ENCODE assay signal across 17 mouse cellular contexts in genomic region chr7:64915121-64915520, GRCm38 (mm10). TPM values are rescaled to one million over a fixed set of nuclear protein-coding genes. Genes with fewer than 3 reads are reported as not detected.
DNase-seq lines count a peak whose midpoint lies in the region; ATAC-seq and TF ChIP-seq lines count a peak whose summit lies in the region.
"Had no signal": no experiment of that assay in that cellular context is flagged by ENCODE, and none has a peak within 500 bp of the region (broad histone marks: within the 10 kb centered on the region; RNA-seq: fewer than 3 reads in every experiment).

No protein-coding gene starts in this region.

- no peak overlapping the region for H3K9ac ChIP-seq in neural tube, embryonic 15.5 days (replicated peaks)

- no peak overlapping the region for H3K4me3 ChIP-seq in left cerebral cortex, adult 2 months
- H3K4me3 ChIP-seq in neural tube, embryonic 15.5 days (replicated peaks): no peak overlapping the region
- H3K4me3 ChIP-seq: gastrocnemius, adult 2 months had no signal

- H3K27me3 ChIP-seq in neural tube, embryonic 15.5 days (replicated peaks): no peaks in the 10 kb centered on the region
- H3K27me3 ChIP-seq: Patski had no signal

- WGBS in neural tube, embryonic 15.5 days: 21% methylated on average over 2 of the region's 2 CpGs

- H3K4me2 ChIP-seq in neural tube, embryonic 15.5 days: no peak overlapping the region

- H3K9me3 ChIP-seq in neural tube, embryonic 15.5 days (replicated peaks): 0 out of 2 replicates have a peak, but pooled peaks cover 3% of the 10 kb centered on the region

- peak overlapping the region; percentile 2; the same call in 1 of the 2 replicates for H3K27ac ChIP-seq in left cerebral cortex, adult 2 months
- H3K27ac ChIP-seq in neural tube, embryonic 15.5 days (replicated peaks): peak overlapping the region; percentile 52
- H3K27ac ChIP-seq: gastrocnemius, adult 2 months had no signal

- no peaks in the 10 kb centered on the region for H3K36me3 ChIP-seq in neural tube, embryonic 15.5 days

- H3K4me1 ChIP-seq in neural tube, embryonic 15.5 days: peaks cover 24% of the 10 kb centered on the region

- DNase-seq in heart, adult 11 months: peak; percentile 36
- DNase-seq in heart, adult 18-20 months: no peak
- no peak for DNase-seq in left cerebral cortex, adult 2 months (ENCODE audit: extremely low spot score in 1 of 2, low spot score in 2 of 2)
- no peak for DNase-seq in left cerebral cortex, adult 18-20 months (ENCODE audit: low spot score in 2 of 2)
- DNase-seq in brain, embryonic 18.5 days (ENCODE audit: low read depth, low spot score): peak; percentile 32
- no peak for DNase-seq in liver
- DNase-seq: adrenal gland, postnatal 14 days; cerebellum, postnatal 25 days; gastrocnemius, adult 2 months; kidney, adult 18-20 months; kidney, postnatal 10 days; lung, adult 18-20 months; spleen, adult 18-20 months; thymus, adult 2 months had no signal

- ATAC-seq in neural tube, embryonic 15.5 days (ENCODE audit: low FRiP score): peak; percentile 10; the same call in 1 of the 2 replicates
- ATAC-seq: activated CD4-positive, CD25-positive, alpha-beta regulatory T cell, adult 4 months; Patski had no signal

- intact Hi-C loops in left cerebral cortex, adult 2 months (cut with DNase I): no loop called here

- TF ChIP-seq CTCF in left cerebral cortex, adult 2 months (IDR thresholded peaks at IDR 0.05): no peak; the same call in 1 of the 2 replicates

RNA-seq across cellular contexts. Expression of gene Nsmce3, which starts 42.3 kb away (rescaled TPM):
- total RNA-seq in heart, adult 18-20 months (2021): 1 to 10 TPM; 3.1 to 3.3 TPM
- total RNA-seq in left cerebral cortex, adult 2 months (2021): 10 to 100 TPM; 12.2 to 13.1 TPM
- total RNA-seq in left cerebral cortex, adult 18-20 months (2021): 10 to 100 TPM; 10.6 to 11.7 TPM
- 10.0 and 10.9 TPM in 2 replicates for polyA plus RNA-seq in neural tube, embryonic 15.5 days (2015; fragmentation: Nextera tagmentation; extraction: Ambion mirVana)

Comparison
In these comparisons a context has a peak if more than half of its experiments do, and no peak if none do; other contexts are left out.
1. DNase-seq: peak in heart, adult 11 months (single experiment) and brain, embryonic 18.5 days (single experiment); none in heart, adult 18-20 months (0 of 2), left cerebral cortex, adult 2 months (0 of 2), left cerebral cortex, adult 18-20 months (0 of 2) and liver (single experiment).